Mouse (Mus musculus) erythroblast, embryonic 14.5 days (primary cell): ENCODE results near the gene Pccb. TPM values are rescaled to one million over a fixed set of nuclear protein-coding genes. Genes with fewer than 3 reads are reported as not detected.
A peak's percentile ranks its signal among the peaks of the same experiment; 100 is the strongest.

Source experiments
- H3K27me3 ChIP-seq: 2 replicates; pipeline ENCODE4 v1.6.1; 2012; ENCODE audit warnings: inconsistent platforms; ENCODE audit not compliant: control insufficient read depth
- H3K36me3 ChIP-seq: 2 replicates; pipeline ENCODE4 v1.6.1; 2012; ENCODE audit warnings: mild to moderate bottlenecking, inconsistent platforms; ENCODE audit not compliant: control insufficient read depth
- H3K4me1 ChIP-seq: 2 replicates; pipeline ENCODE4 v1.6.1; 2012; ENCODE audit warnings: inconsistent platforms; ENCODE audit not compliant: control insufficient read depth
- H3K4me3 ChIP-seq: replicated peaks from 2 replicates; pipeline ENCODE3; 2012; ENCODE audit warnings: moderate library complexity, mild to moderate bottlenecking, inconsistent platforms
- H3K9me3 ChIP-seq: 2 replicates; pipeline ENCODE4 v1.6.1; 2012; ENCODE audit warnings: low read length, inconsistent platforms, mixed read lengths; ENCODE audit not compliant: control insufficient read depth
- GATA1 ChIP-seq: IDR thresholded peaks from 2 replicates; pipeline ENCODE4 v1.6.1; 2012; ENCODE audit warnings: low read length, inconsistent platforms, mixed read lengths
- TAL1 ChIP-seq: IDR thresholded peaks from 3 replicates; pipeline ENCODE4 v1.6.1; 2012; ENCODE audit warnings: low read length, inconsistent platforms, mixed read lengths
- polyA plus RNA-seq: library from polyadenylated mRNA; stranded (reverse); fragments of >175 nt; gene quantifications from 2 replicates; pipeline ENCODE4 v1.2.3, GENCODE M21; 2012

The Pccb gene
- polyA plus RNA-seq, 1 experiment, result 5.0 TPM

- Histone ChIP-seq H3K27me3 (no peaks in the 10 kb centered on the region), H3K36me3 (peaks cover 38% of the 10 kb centered on the region), H3K4me1 (peaks cover 43% of the 10 kb centered on the region), H3K4me3 (peak overlapping the region; percentile 99), H3K9me3 (peaks cover 7% of the 10 kb centered on the region)
- TF ChIP-seq GATA1, result no peak
Observed at GRCm38 (mm10) chr9:101074332-101075021, 39.8 kb upstream of the Pccb start.

- Histone ChIP-seq H3K36me3 (peaks cover 33% of the 10 kb centered on the region), H3K27me3 (no peaks in the 10 kb centered on the region), H3K4me1 (peaks cover 38% of the 10 kb centered on the region), H3K4me3 (peak within 1 kb of the TSS; percentile 99), H3K9me3 (peaks cover 7% of the 10 kb centered on the region)
- no peak for TF ChIP-seq GATA1
- TF ChIP-seq TAL1, result no peak
Observed at GRCm38 (mm10) chr9:101073987-101074331, 39.3 kb upstream of the Pccb start, which contains the start of gene Msl2. Gene Msl2, plus strand, starts transcription at chr9:101074101.

- Histone ChIP-seq H3K4me3 (peak overlapping the region; percentile 99), H3K9me3 (peaks cover 7% of the 10 kb centered on the region), H3K4me1 (peaks cover 31% of the 10 kb centered on the region), H3K36me3 (peaks cover 27% of the 10 kb centered on the region), H3K27me3 (no peaks in the 10 kb centered on the region)
- TF ChIP-seq GATA1, result no peak
- TF ChIP-seq TAL1, result no peak
Observed at GRCm38 (mm10) chr9:101073041-101073986, 38.6 kb upstream of the Pccb start.

- Histone ChIP-seq H3K9me3 (peaks cover 7% of the 10 kb centered on the region), H3K36me3 (peaks cover 22% of the 10 kb centered on the region), H3K4me3 (peak overlapping the region; percentile 99), H3K4me1 (peaks cover 26% of the 10 kb centered on the region), H3K27me3 (no peaks in the 10 kb centered on the region)
- TF ChIP-seq TAL1 (no peak), GATA1 (no peak)
Observed at GRCm38 (mm10) chr9:101072506-101072905, 37.8 kb upstream of the Pccb start.

GRCm38 (mm10) chr9:101069781-101070180, 35.1 kb upstream of the Pccb start:
- Histone ChIP-seq H3K4me3 (no peak overlapping the region), H3K4me1 (peaks cover 13% of the 10 kb centered on the region), H3K27me3 (no peaks in the 10 kb centered on the region), H3K9me3 (peaks cover 7% of the 10 kb centered on the region), H3K36me3 (no peaks in the 10 kb centered on the region)
- TF ChIP-seq GATA1 (no peak), TAL1 (no peak)

GRCm38 (mm10) chr9:101065076-101065602, 30.4 kb upstream of the Pccb start:
- peaks cover 5% of the 10 kb centered on the region for H3K9me3 ChIP-seq
- H3K27me3 ChIP-seq, result no peaks in the 10 kb centered on the region
- no peak for TF ChIP-seq TAL1
- TF ChIP-seq GATA1, result no peak
- H3K4me1 ChIP-seq, result no peaks in the 10 kb centered on the region; the same call in 1 of the 2 replicates
- no peak overlapping the region for H3K4me3 ChIP-seq
- H3K36me3 ChIP-seq, result no peaks in the 10 kb centered on the region

GRCm38 (mm10) chr9:101062253-101062780, 27.6 kb upstream of the Pccb start:
- Histone ChIP-seq H3K9me3 (peaks cover 2% of the 10 kb centered on the region; the same call in 1 of the 2 replicates), H3K36me3 (no peaks in the 10 kb centered on the region)
- TF ChIP-seq GATA1 (no peak), TAL1 (no peak)

GRCm38 (mm10) chr9:101061035-101061434, 26.3 kb upstream of the Pccb start:
- no peak for TF ChIP-seq GATA1
- TF ChIP-seq TAL1, result no peak
- Histone ChIP-seq H3K4me1 (no peaks in the 10 kb centered on the region; the same call in 1 of the 2 replicates), H3K9me3 (peaks cover 2% of the 10 kb centered on the region; the same call in 1 of the 2 replicates), H3K4me3 (no peak overlapping the region), H3K27me3 (no peaks in the 10 kb centered on the region), H3K36me3 (no peaks in the 10 kb centered on the region)

More at GRCm38 (mm10) chr9:101062253-101062780, 27.6 kb upstream of the Pccb start:
- H3K4me3 ChIP-seq, result no peak overlapping the region
- H3K4me1 ChIP-seq, result no peaks in the 10 kb centered on the region; the same call in 1 of the 2 replicates
- no peaks in the 10 kb centered on the region for H3K27me3 ChIP-seq

- Histone ChIP-seq H3K4me1 (no peaks in the 10 kb centered on the region; the same call in 1 of the 2 replicates), H3K9me3 (peaks cover 2% of the 10 kb centered on the region; the same call in 1 of the 2 replicates), H3K36me3 (no peaks in the 10 kb centered on the region), H3K4me3 (no peak overlapping the region), H3K27me3 (no peaks in the 10 kb centered on the region)
- no peak for TF ChIP-seq TAL1
- TF ChIP-seq GATA1, result no peak
Observed at GRCm38 (mm10) chr9:101057156-101057555, 22.5 kb upstream of the Pccb start.
